Mouse (Mus musculus) embryonic facial prominence, embryonic 11.5 days (tissue): ENCODE measurements around the gene Cfap44. TPM values are rescaled to one million over a fixed set of nuclear protein-coding genes. Genes with fewer than 3 reads are reported as not detected.

Experiments
- ATAC-seq: fragments of 200-750 bp; cut with Nextera tagmentation; replicated peaks from 2 replicates; pipeline ENCODE4 v1.8.0; 2017; ENCODE audit warnings: low read depth; ENCODE audit not compliant: insufficient number of reproducible peaks, low FRiP score, low TSS enrichment
- DNase-seq: peaks from one replicate; pipeline ENCODE4 v3.0.0-alpha.2; 2015; ENCODE audit warnings: low spot score
- H3K27ac ChIP-seq: fragments of 300-500 bp; sonication (generic); replicated peaks from 2 replicates; pipeline ENCODE4 v1.5.1; 2014; ENCODE audit warnings: mild to moderate bottlenecking, low read depth, low read length, control low read depth
- H3K27me3 ChIP-seq: fragments of 300-500 bp; sonication (generic); 2 replicates; pipeline ENCODE4 v1.6.1; 2014; ENCODE audit warnings: mild to moderate bottlenecking, low read length, moderate library complexity, mixed read lengths; ENCODE audit not compliant: control insufficient read depth, insufficient read depth
- H3K36me3 ChIP-seq: fragments of 300-500 bp; sonication (generic); replicated peaks from 2 replicates; pipeline ENCODE4 v1.6.1; 2014; ENCODE audit warnings: low read depth, mild to moderate bottlenecking, low read length, moderate library complexity, mixed read lengths; ENCODE audit not compliant: control insufficient read depth, insufficient read depth
- H3K4me1 ChIP-seq: fragments of 300-500 bp; sonication (generic); 2 replicates; pipeline ENCODE4 v1.6.1; 2014; ENCODE audit warnings: low read length, mixed read lengths; ENCODE audit not compliant: control insufficient read depth, insufficient read depth
- H3K4me2 ChIP-seq: fragments of 300-500 bp; sonication (generic); 2 replicates; pipeline ENCODE4 v1.6.1; 2014; ENCODE audit warnings: low read depth, mild to moderate bottlenecking, control low read depth, low read length, moderate library complexity
- H3K4me3 ChIP-seq: fragments of 300-500 bp; sonication (generic); 2 replicates; pipeline ENCODE4 v1.5.1; 2014; ENCODE audit warnings: low read depth, low read length, control low read depth
- H3K9ac ChIP-seq: fragments of 300-500 bp; sonication (generic); replicated peaks from 2 replicates; pipeline ENCODE4 v1.6.1; 2014; ENCODE audit warnings: mild to moderate bottlenecking, control low read depth, low read length
- H3K9me3 ChIP-seq: fragments of 300-500 bp; sonication (generic); replicated peaks from 2 replicates; pipeline ENCODE4 v1.6.1; 2016; ENCODE audit warnings: mild to moderate bottlenecking, low read length, inconsistent platforms, mixed read lengths; ENCODE audit not compliant: control insufficient read depth
- WGBS: fragments of 180-500 bp; shearing (Covaris S2); extraction: QIAGEN DNeasy Blood & Tissue Kit; methylation state at CpG from one replicate; pipeline ENCODE4 v1.1.7; 2014; 5-methylcytosine and 5-hydroxymethylcytosine counted together
- polyA plus RNA-seq: library from polyadenylated mRNA; unstranded; fragments of >200 nt; fragmentation: Nextera tagmentation; extraction: Ambion mirVana; gene quantifications from 2 replicates; pipeline ENCODE4 v1.2.1, GENCODE M21; 2014

Gene Cfap44
- 0.50 and 0.63 TPM in 2 replicates for polyA plus RNA-seq

- Histone ChIP-seq H3K4me3 (no peak within 1 kb of the TSS), H3K9ac (no peak within 1 kb of the TSS), H3K27me3 (no peaks in the 10 kb centered on the region), H3K9me3 (no peaks in the 10 kb centered on the region), H3K36me3 (no peaks in the 10 kb centered on the region), H3K27ac (no peak within 1 kb of the TSS), H3K4me1 (no peaks in the 10 kb centered on the region), H3K4me2 (peak within 1 kb of the TSS; percentile 33)
- DNase-seq: peak; percentile 97
- peak; percentile 89 for ATAC-seq
- 2% methylated on average over 17 of the region's 17 CpGs for WGBS
These were observed at the start of gene Cfap44 for GRCm38 (mm10) chr16:44394577-44395243. Gene Cfap44 (plus strand): TSS chr16:44394796.

DNA sequence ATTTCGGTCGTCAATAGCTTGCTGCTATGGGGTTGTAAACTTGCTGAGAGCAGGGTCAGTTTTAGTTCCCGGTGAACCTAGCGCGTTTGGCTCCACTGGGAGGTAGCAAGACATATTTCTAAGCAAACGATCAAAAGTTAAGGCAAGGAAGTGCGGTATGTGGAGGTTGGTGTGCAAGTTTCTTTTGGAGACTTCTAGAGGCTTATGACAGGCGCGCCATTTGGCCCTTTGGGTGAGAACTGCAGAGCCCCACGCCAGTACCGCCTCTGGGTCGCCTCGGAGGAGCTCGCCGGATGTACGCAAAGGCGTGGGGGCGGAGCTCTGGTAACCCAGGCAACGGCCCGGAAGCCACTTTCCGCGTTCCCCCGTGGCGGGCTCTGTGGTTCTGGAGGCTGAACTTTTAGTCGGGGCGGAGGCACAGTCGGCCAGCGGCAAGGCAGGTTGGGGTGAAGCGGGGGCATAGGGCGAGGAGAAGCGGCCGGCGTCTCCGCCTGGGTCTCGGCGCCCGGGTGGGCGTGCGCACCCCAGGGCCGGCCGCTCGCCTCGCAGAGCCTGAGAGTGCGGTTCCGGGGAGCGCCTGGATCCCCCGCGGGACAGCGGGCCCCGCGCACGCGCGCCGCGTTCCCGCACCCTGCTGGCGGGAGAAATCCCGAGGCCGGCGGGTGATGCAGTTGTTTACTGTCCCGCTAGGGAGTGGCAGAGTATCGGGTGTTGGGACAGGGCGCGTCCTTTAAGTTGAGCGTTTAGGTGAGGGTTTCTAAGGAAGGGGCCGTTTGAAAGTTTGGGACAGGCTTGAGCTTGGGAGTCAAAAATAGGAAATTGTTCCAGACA, 47.3 kb upstream of the Cfap44 start, which contains the start of gene Spice1:
Gene Spice1 (plus strand): TSS at position 51 of the 831 bp plus-strand sequence.
- under 1% methylated on average over 67 of the region's 67 CpGs for WGBS
- peak; percentile 98 for ATAC-seq

GRCm38 (mm10) chr16:44349801-44350397, 44.7 kb upstream of the Cfap44 start:
- WGBS: 85% methylated on average over 4 of the region's 4 CpGs

More for the DNA sequence above, 47.3 kb upstream of the Cfap44 start, which contains the start of gene Spice1:
- Histone ChIP-seq H3K27me3 (no peaks in the 10 kb centered on the region), H3K9ac (peak within 1 kb of the TSS; percentile 79), H3K4me2 (peak within 1 kb of the TSS; percentile 65), H3K4me1 (no peaks in the 10 kb centered on the region), H3K9me3 (no peaks in the 10 kb centered on the region), H3K36me3 (no peaks in the 10 kb centered on the region), H3K4me3 (peak within 1 kb of the TSS; percentile 80), H3K27ac (peak within 1 kb of the TSS; percentile 87)
- peak; percentile 94 for DNase-seq

GRCm38 (mm10) chr16:44356291-44356690, 38.3 kb upstream of the Cfap44 start:
- Histone ChIP-seq H3K27ac (no peak overlapping the region), H3K9ac (no peak overlapping the region), H3K9me3 (no peaks in the 10 kb centered on the region), H3K4me2 (no peak overlapping the region), H3K4me3 (no peak overlapping the region), H3K27me3 (no peaks in the 10 kb centered on the region), H3K4me1 (no peaks in the 10 kb centered on the region), H3K36me3 (no peaks in the 10 kb centered on the region)
- 84% methylated on average over 7 of the region's 7 CpGs for WGBS
- ATAC-seq: no peak
- no peak for DNase-seq

More at GRCm38 (mm10) chr16:44349801-44350397, 44.7 kb upstream of the Cfap44 start:
- H3K27me3 ChIP-seq: no peaks in the 10 kb centered on the region
- ATAC-seq (no peak), DNase-seq (no peak)
- no peak overlapping the region for H3K4me3 ChIP-seq
- no peak overlapping the region for H3K4me2 ChIP-seq
- no peaks in the 10 kb centered on the region for H3K9me3 ChIP-seq
- no peaks in the 10 kb centered on the region for H3K4me1 ChIP-seq
- no peak overlapping the region for H3K27ac ChIP-seq
- no peak overlapping the region for H3K9ac ChIP-seq
- H3K36me3 ChIP-seq: no peaks in the 10 kb centered on the region

DNA sequence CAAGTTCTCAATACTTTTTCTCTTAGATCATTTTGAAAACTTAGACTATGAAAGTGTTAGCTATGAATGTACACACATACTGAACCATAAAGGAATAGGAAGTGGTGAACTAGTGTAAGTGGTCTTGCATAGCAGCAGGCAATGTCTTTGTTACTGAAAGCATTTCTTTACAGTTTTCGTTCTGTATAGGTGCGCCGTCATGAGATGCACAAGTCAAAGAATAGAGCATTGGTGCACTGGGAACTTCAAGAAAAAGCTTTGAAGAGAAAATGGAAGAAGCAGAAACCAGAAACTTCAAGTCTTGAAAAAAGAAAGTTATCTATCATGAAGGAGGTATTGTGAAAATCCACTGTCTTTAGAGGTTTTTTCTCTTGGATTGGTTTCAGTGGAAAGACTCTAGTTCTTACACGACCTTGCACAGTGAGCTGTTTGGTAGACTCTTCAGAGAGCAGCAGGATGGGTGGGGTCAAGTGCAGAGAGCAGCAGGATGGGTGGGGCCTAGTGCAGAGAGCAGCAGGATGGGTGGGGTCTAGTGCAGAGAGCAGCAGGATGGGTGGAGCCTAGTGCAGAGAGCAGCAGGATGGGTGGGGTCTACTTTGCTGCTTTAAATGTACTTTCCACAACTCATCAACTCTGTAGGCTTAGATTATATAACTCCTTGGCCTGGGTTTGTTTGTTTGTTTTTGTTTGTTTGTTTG, 36.9 kb upstream of the Cfap44 start:
- H3K27me3 ChIP-seq: no peaks in the 10 kb centered on the region
- H3K36me3 ChIP-seq: no peaks in the 10 kb centered on the region
- no peak overlapping the region for H3K9ac ChIP-seq
- no peak for DNase-seq
- H3K4me2 ChIP-seq: no peak overlapping the region
- ATAC-seq: 0 out of 2 replicates have a peak, but pooled peaks have one; percentile 29
- H3K4me3 ChIP-seq: no peak overlapping the region
- WGBS: 79% methylated on average over 4 of the region's 4 CpGs
- no peak overlapping the region for H3K27ac ChIP-seq
- H3K4me1 ChIP-seq: no peaks in the 10 kb centered on the region
- H3K9me3 ChIP-seq: no peaks in the 10 kb centered on the region

GRCm38 (mm10) chr16:44361921-44362890, 32.4 kb upstream of the Cfap44 start:
- ATAC-seq: no peak
- Histone ChIP-seq H3K9ac (no peak overlapping the region), H3K27me3 (no peaks in the 10 kb centered on the region), H3K9me3 (no peaks in the 10 kb centered on the region), H3K4me1 (no peaks in the 10 kb centered on the region), H3K27ac (no peak overlapping the region), H3K36me3 (no peaks in the 10 kb centered on the region), H3K4me3 (no peak overlapping the region), H3K4me2 (no peak overlapping the region)
- 86% methylated on average over 10 of the region's 10 CpGs for WGBS
- peak; percentile 42 for DNase-seq

GRCm38 (mm10) chr16:44365522-44365921, 29.1 kb upstream of the Cfap44 start:
- Histone ChIP-seq H3K9me3 (no peaks in the 10 kb centered on the region), H3K9ac (no peak overlapping the region), H3K4me2 (no peak overlapping the region), H3K4me1 (no peaks in the 10 kb centered on the region), H3K27ac (no peak overlapping the region), H3K36me3 (no peaks in the 10 kb centered on the region), H3K4me3 (no peak overlapping the region), H3K27me3 (no peaks in the 10 kb centered on the region)
- ATAC-seq (no peak), DNase-seq (no peak)
- 93% methylated on average over 7 of the region's 7 CpGs for WGBS
